Mouse (Mus musculus): Measurements from ENCODE around the gene Krt84. TPM values are rescaled to one million over a fixed set of nuclear protein-coding genes. Genes with fewer than 3 reads are reported as not detected.
A peak's percentile ranks its signal among the peaks of the same experiment; 100 is the strongest.

Krt84 gene
- not detected in 2 replicates for polyA plus RNA-seq (2015; fragmentation: Nextera tagmentation; extraction: Ambion mirVana)

- no peaks in the 10 kb centered on the region for H3K4me1 ChIP-seq (replicated peaks; ENCODE audit: control insufficient read depth, insufficient read depth, low read length)
- H3K27ac ChIP-seq (ENCODE audit: low read length): no peak within 1 kb of the TSS
- H3K4me2 ChIP-seq (ENCODE audit: low read depth, low read length): no peak within 1 kb of the TSS
- WGBS: 77% methylated on average over 7 of the region's 7 CpGs
- no peaks in the 10 kb centered on the region for H3K27me3 ChIP-seq (ENCODE audit: control insufficient read depth, insufficient read depth, low read depth, low read length)
- H3K36me3 ChIP-seq (ENCODE audit: control insufficient read depth, insufficient read depth, low read length): no peaks in the 10 kb centered on the region
- H3K9ac ChIP-seq (ENCODE audit: low read length): no peak within 1 kb of the TSS
- no peak within 1 kb of the TSS for H3K4me3 ChIP-seq (ENCODE audit: low read length)
- no peaks in the 10 kb centered on the region for H3K9me3 ChIP-seq (ENCODE audit: control insufficient read depth, low read length)
- no peak for ATAC-seq (ENCODE audit: low read depth)
Observed at GRCm38 (mm10) chr15:101532720-101533119, at the start of gene Krt84. Gene Krt84 (minus strand): TSS chr15:101532820.

- no peak overlapping the region for H3K9ac ChIP-seq (ENCODE audit: low read length)
- WGBS: 51% methylated on average over 3 of the region's 3 CpGs
- no peaks in the 10 kb centered on the region for H3K9me3 ChIP-seq (ENCODE audit: control insufficient read depth, low read length)
- no peak overlapping the region for H3K27ac ChIP-seq (ENCODE audit: low read length)
- no peaks in the 10 kb centered on the region for H3K27me3 ChIP-seq (ENCODE audit: control insufficient read depth, insufficient read depth, low read depth, low read length)
- ATAC-seq (ENCODE audit: low read depth): no peak
- H3K4me3 ChIP-seq (ENCODE audit: low read length): no peak overlapping the region
- no peak overlapping the region for H3K4me2 ChIP-seq (ENCODE audit: low read depth, low read length)
- no peaks in the 10 kb centered on the region for H3K36me3 ChIP-seq (ENCODE audit: control insufficient read depth, insufficient read depth, low read length)
- no peaks in the 10 kb centered on the region for H3K4me1 ChIP-seq (replicated peaks; ENCODE audit: control insufficient read depth, insufficient read depth, low read length)
Observed at GRCm38 (mm10) chr15:101581701-101582100, 49.1 kb upstream of the Krt84 start.

GRCm38 (mm10) chr15:101575506-101575905, 42.9 kb upstream of the Krt84 start:
- Histone ChIP-seq H3K9me3 (ENCODE audit: control insufficient read depth, low read length) (no peaks in the 10 kb centered on the region), H3K27ac (ENCODE audit: low read length) (no peak overlapping the region), H3K27me3 (ENCODE audit: control insufficient read depth, insufficient read depth, low read depth, low read length) (no peaks in the 10 kb centered on the region), H3K4me2 (ENCODE audit: low read depth, low read length) (no peak overlapping the region), H3K4me1 (replicated peaks; ENCODE audit: control insufficient read depth, insufficient read depth, low read length) (no peaks in the 10 kb centered on the region), H3K4me3 (ENCODE audit: low read length) (no peak overlapping the region), H3K9ac (ENCODE audit: low read length) (no peak overlapping the region), H3K36me3 (ENCODE audit: control insufficient read depth, insufficient read depth, low read length) (no peaks in the 10 kb centered on the region)
- ATAC-seq (ENCODE audit: low read depth): no peak
- 58% methylated on average over 5 of the region's 5 CpGs for WGBS

GRCm38 (mm10) chr15:101573796-101574345, 41.3 kb upstream of the Krt84 start, which contains the start of gene Krt75:
Gene Krt75 (minus strand): TSS chr15:101573904.
- 48% methylated on average over 15 of the region's 15 CpGs for WGBS
- Histone ChIP-seq H3K4me2 (ENCODE audit: low read depth, low read length) (no peak within 1 kb of the TSS), H3K4me3 (ENCODE audit: low read length) (no peak within 1 kb of the TSS), H3K4me1 (replicated peaks; ENCODE audit: control insufficient read depth, insufficient read depth, low read length) (no peaks in the 10 kb centered on the region), H3K27ac (ENCODE audit: low read length) (no peak within 1 kb of the TSS), H3K9me3 (ENCODE audit: control insufficient read depth, low read length) (no peaks in the 10 kb centered on the region), H3K9ac (ENCODE audit: low read length) (no peak within 1 kb of the TSS), H3K36me3 (ENCODE audit: control insufficient read depth, insufficient read depth, low read length) (no peaks in the 10 kb centered on the region), H3K27me3 (ENCODE audit: control insufficient read depth, insufficient read depth, low read depth, low read length) (no peaks in the 10 kb centered on the region)
- ATAC-seq (ENCODE audit: low read depth): no peak

- Histone ChIP-seq H3K27ac (ENCODE audit: low read length) (no peak overlapping the region), H3K9ac (ENCODE audit: low read length) (no peak overlapping the region), H3K4me1 (replicated peaks; ENCODE audit: control insufficient read depth, insufficient read depth, low read length) (no peaks in the 10 kb centered on the region), H3K9me3 (ENCODE audit: control insufficient read depth, low read length) (no peaks in the 10 kb centered on the region), H3K27me3 (ENCODE audit: control insufficient read depth, insufficient read depth, low read depth, low read length) (no peaks in the 10 kb centered on the region), H3K4me3 (ENCODE audit: low read length) (no peak overlapping the region), H3K4me2 (ENCODE audit: low read depth, low read length) (no peak overlapping the region), H3K36me3 (ENCODE audit: control insufficient read depth, insufficient read depth, low read length) (no peaks in the 10 kb centered on the region)
- WGBS: 45% methylated on average over 7 of the region's 7 CpGs
- no peak for ATAC-seq (ENCODE audit: low read depth)
Observed at GRCm38 (mm10) chr15:101567780-101568179, 35.2 kb upstream of the Krt84 start.

- no peak for ATAC-seq (ENCODE audit: low read depth)
- Histone ChIP-seq H3K9me3 (ENCODE audit: control insufficient read depth, low read length) (no peaks in the 10 kb centered on the region), H3K4me3 (ENCODE audit: low read length) (no peak within 1 kb of the TSS), H3K4me2 (ENCODE audit: low read depth, low read length) (no peak within 1 kb of the TSS), H3K9ac (ENCODE audit: low read length) (no peak within 1 kb of the TSS), H3K4me1 (replicated peaks; ENCODE audit: control insufficient read depth, insufficient read depth, low read length) (0 out of 2 replicates have a peak, but pooled peaks cover 2% of the 10 kb centered on the region), H3K36me3 (ENCODE audit: control insufficient read depth, insufficient read depth, low read length) (no peaks in the 10 kb centered on the region), H3K27ac (ENCODE audit: low read length) (no peak within 1 kb of the TSS), H3K27me3 (ENCODE audit: control insufficient read depth, insufficient read depth, low read depth, low read length) (no peaks in the 10 kb centered on the region)
- WGBS: 57% methylated on average over 5 of the region's 5 CpGs
Observed at GRCm38 (mm10) chr15:101562850-101563249, 30.2 kb upstream of the Krt84 start, which contains the start of gene Krt90. Gene Krt90 (minus strand): TSS chr15:101562950.

GRCm38 (mm10) chr15:101558034-101558646, 25.5 kb upstream of the Krt84 start:
- WGBS: 6% methylated on average over 7 of the region's 7 CpGs
- H3K9me3 ChIP-seq (ENCODE audit: control insufficient read depth, low read length): no peaks in the 10 kb centered on the region
- H3K4me3 ChIP-seq (ENCODE audit: low read length): no peak overlapping the region
- no peak for ATAC-seq (ENCODE audit: low read depth)
- H3K36me3 ChIP-seq (ENCODE audit: control insufficient read depth, insufficient read depth, low read length): no peaks in the 10 kb centered on the region
- H3K4me2 ChIP-seq (ENCODE audit: low read depth, low read length): no peak overlapping the region
- H3K27ac ChIP-seq (ENCODE audit: low read length): no peak overlapping the region
- no peak overlapping the region for H3K9ac ChIP-seq (ENCODE audit: low read length)
- no peaks in the 10 kb centered on the region for H3K27me3 ChIP-seq (ENCODE audit: control insufficient read depth, insufficient read depth, low read depth, low read length)
- 0 out of 2 replicates have a peak, but pooled peaks cover 2% of the 10 kb centered on the region for H3K4me1 ChIP-seq (replicated peaks; ENCODE audit: control insufficient read depth, insufficient read depth, low read length)

GRCm38 (mm10) chr15:101553169-101553568, 20.5 kb upstream of the Krt84 start:
- Histone ChIP-seq H3K4me2 (ENCODE audit: low read depth, low read length) (no peak overlapping the region), H3K4me3 (ENCODE audit: low read length) (no peak overlapping the region), H3K36me3 (ENCODE audit: control insufficient read depth, insufficient read depth, low read length) (no peaks in the 10 kb centered on the region), H3K9ac (ENCODE audit: low read length) (no peak overlapping the region), H3K27me3 (ENCODE audit: control insufficient read depth, insufficient read depth, low read depth, low read length) (no peaks in the 10 kb centered on the region), H3K4me1 (replicated peaks; ENCODE audit: control insufficient read depth, insufficient read depth, low read length) (0 out of 2 replicates have a peak, but pooled peaks cover 2% of the 10 kb centered on the region), H3K9me3 (ENCODE audit: control insufficient read depth, low read length) (no peaks in the 10 kb centered on the region), H3K27ac (ENCODE audit: low read length) (no peak overlapping the region)
- ATAC-seq (ENCODE audit: low read depth): peak; percentile 90
- 0% methylated on average over 11 of the region's 11 CpGs for WGBS

- H3K36me3 ChIP-seq (ENCODE audit: control insufficient read depth, insufficient read depth, low read length): no peaks in the 10 kb centered on the region
- H3K27me3 ChIP-seq (ENCODE audit: control insufficient read depth, insufficient read depth, low read depth, low read length): no peaks in the 10 kb centered on the region
- no peak overlapping the region for H3K4me3 ChIP-seq (ENCODE audit: low read length)
- no peak overlapping the region for H3K27ac ChIP-seq (ENCODE audit: low read length)
- H3K9ac ChIP-seq (ENCODE audit: low read length): no peak overlapping the region
- H3K9me3 ChIP-seq (ENCODE audit: control insufficient read depth, low read length): no peaks in the 10 kb centered on the region
- no peak for ATAC-seq (ENCODE audit: low read depth)
- H3K4me2 ChIP-seq (ENCODE audit: low read depth, low read length): no peak overlapping the region
- WGBS: 77% methylated on average over 8 of the region's 8 CpGs
- no peaks in the 10 kb centered on the region for H3K4me1 ChIP-seq (replicated peaks; ENCODE audit: control insufficient read depth, insufficient read depth, low read length)
Observed at GRCm38 (mm10) chr15:101552188-101552587, 19.6 kb upstream of the Krt84 start.
